Mouse (Mus musculus): Measurements from ENCODE around the gene Apoc1. TPM values are rescaled to one million over a fixed set of nuclear protein-coding genes. Genes with fewer than 3 reads are reported as not detected.
A peak's percentile ranks its signal among the peaks of the same experiment; 100 is the strongest.

Gene Apoc1
- total RNA-seq (2014; rRNA removed; ENCODE audit: low replicate concordance) (not detected in 2 replicates), polyA plus RNA-seq (2015; fragmentation: Nextera tagmentation; extraction: Ambion mirVana) (8.2 and 10.8 TPM in 2 replicates)

- Histone ChIP-seq H3K27ac (ENCODE audit: low read depth) (peak within 1 kb of the TSS; percentile 63), H3K4me1 (ENCODE audit: control insufficient read depth, insufficient read depth) (peaks cover 18% of the 10 kb centered on the region), H3K4me2 (ENCODE audit: low read depth, low read length) (no peak within 1 kb of the TSS), H3K4me3 (ENCODE audit: low read depth, low read length) (no peak within 1 kb of the TSS), H3K9me3 (replicated peaks; ENCODE audit: control insufficient read depth, low read length) (no peaks in the 10 kb centered on the region), H3K36me3 (replicated peaks; ENCODE audit: control insufficient read depth, insufficient read depth, low read length) (peaks cover 6% of the 10 kb centered on the region; the same call in 1 of the 2 replicates), H3K9ac (replicated peaks; ENCODE audit: low read depth, low read length) (no peak within 1 kb of the TSS; the same call in 1 of the 2 replicates), H3K27me3 (ENCODE audit: control insufficient read depth, insufficient read depth, low read length) (no peaks in the 10 kb centered on the region)
- no peak for DNase-seq (ENCODE audit: low spot score)
- ATAC-seq (ENCODE audit: insufficient read depth, low read depth) = no peak
- TF ChIP-seq EP300 (IDR thresholded peaks at IDR 0.05; ENCODE audit: low read depth) (no peak), CTCF (IDR thresholded peaks at IDR 0.05; ENCODE audit: low read depth) (no peak)
- 56% methylated on average over 28 of the region's 28 CpGs for WGBS
These were observed at the start of gene Apoc1 for GRCm38 (mm10) chr7:19691873-19692865. TSS of gene Apoc1 (minus strand) at chr7:19692660.

GRCm38 (mm10) chr7:19741329-19742031 lies 49.0 kb upstream of the Apoc1 start:
- no peak overlapping the region for H3K27ac ChIP-seq (ENCODE audit: low read depth)
- 30% methylated on average over 8 of the region's 8 CpGs for WGBS
- no peak overlapping the region for H3K9ac ChIP-seq (replicated peaks; ENCODE audit: low read depth, low read length)
- peaks cover 20% of the 10 kb centered on the region for H3K4me1 ChIP-seq (ENCODE audit: control insufficient read depth, insufficient read depth)
- TF ChIP-seq EP300 (IDR thresholded peaks at IDR 0.05; ENCODE audit: low read depth) = no peak
- TF ChIP-seq CTCF (IDR thresholded peaks at IDR 0.05; ENCODE audit: low read depth) = no peak
- ATAC-seq (ENCODE audit: insufficient read depth, low read depth) (no peak), DNase-seq (ENCODE audit: low spot score) (no peak)
- H3K4me2 ChIP-seq (ENCODE audit: low read depth, low read length) = no peak overlapping the region
- H3K9me3 ChIP-seq (replicated peaks; ENCODE audit: control insufficient read depth, low read length) = no peaks in the 10 kb centered on the region
- no peaks in the 10 kb centered on the region for H3K27me3 ChIP-seq (ENCODE audit: control insufficient read depth, insufficient read depth, low read length)
- no peak overlapping the region for H3K4me3 ChIP-seq (ENCODE audit: low read depth, low read length)
- peaks cover 31% of the 10 kb centered on the region for H3K36me3 ChIP-seq (replicated peaks; ENCODE audit: control insufficient read depth, insufficient read depth, low read length)

DNA sequence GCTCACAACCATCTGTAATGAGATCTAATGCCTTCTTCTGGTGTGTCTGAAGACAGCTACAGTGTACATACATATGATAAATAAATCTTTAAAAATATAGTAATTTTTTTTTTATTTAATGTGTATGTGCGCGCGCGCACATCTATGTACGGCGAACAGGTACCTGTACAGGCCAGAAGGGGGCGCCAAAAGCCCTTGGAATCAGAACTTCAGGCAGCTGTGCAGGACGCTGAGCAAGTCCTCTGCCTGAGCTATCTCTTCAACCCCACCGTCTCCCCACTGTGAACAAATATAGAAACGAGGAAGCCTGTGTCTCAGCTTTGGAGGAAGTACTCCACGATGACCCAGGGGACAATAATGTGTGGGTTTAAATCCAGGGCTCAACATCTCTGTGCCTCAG lies 47.8 kb upstream of the Apoc1 start:
- Histone ChIP-seq H3K4me2 (ENCODE audit: low read depth, low read length) (no peak overlapping the region), H3K4me1 (ENCODE audit: control insufficient read depth, insufficient read depth) (peaks cover 10% of the 10 kb centered on the region), H3K4me3 (ENCODE audit: low read depth, low read length) (no peak overlapping the region), H3K36me3 (replicated peaks; ENCODE audit: control insufficient read depth, insufficient read depth, low read length) (peaks cover 38% of the 10 kb centered on the region), H3K27me3 (ENCODE audit: control insufficient read depth, insufficient read depth, low read length) (no peaks in the 10 kb centered on the region), H3K9ac (replicated peaks; ENCODE audit: low read depth, low read length) (no peak overlapping the region), H3K27ac (ENCODE audit: low read depth) (no peak overlapping the region), H3K9me3 (replicated peaks; ENCODE audit: control insufficient read depth, low read length) (no peaks in the 10 kb centered on the region)
- 68% methylated on average over 11 of the region's 11 CpGs for WGBS
- ATAC-seq (ENCODE audit: insufficient read depth, low read depth) (no peak), DNase-seq (ENCODE audit: low spot score) (no peak)
- no peak for TF ChIP-seq EP300 (IDR thresholded peaks at IDR 0.05; ENCODE audit: low read depth)
- TF ChIP-seq CTCF (IDR thresholded peaks at IDR 0.05; ENCODE audit: low read depth) = 0 out of 2 replicates have a peak, but pooled peaks have one; percentile 10

- Histone ChIP-seq H3K9me3 (replicated peaks; ENCODE audit: control insufficient read depth, low read length) (no peaks in the 10 kb centered on the region), H3K4me3 (ENCODE audit: low read depth, low read length) (no peak overlapping the region), H3K9ac (replicated peaks; ENCODE audit: low read depth, low read length) (no peak overlapping the region), H3K4me2 (ENCODE audit: low read depth, low read length) (no peak overlapping the region), H3K36me3 (replicated peaks; ENCODE audit: control insufficient read depth, insufficient read depth, low read length) (peaks cover 46% of the 10 kb centered on the region), H3K4me1 (ENCODE audit: control insufficient read depth, insufficient read depth) (no peaks in the 10 kb centered on the region), H3K27me3 (ENCODE audit: control insufficient read depth, insufficient read depth, low read length) (no peaks in the 10 kb centered on the region), H3K27ac (ENCODE audit: low read depth) (no peak overlapping the region)
- peak; percentile 31; the same call in 1 of the 2 replicates for TF ChIP-seq CTCF (IDR thresholded peaks at IDR 0.05; ENCODE audit: low read depth)
- TF ChIP-seq EP300 (IDR thresholded peaks at IDR 0.05; ENCODE audit: low read depth) = no peak
- WGBS = 90% methylated on average over 3 of the region's 3 CpGs
- ATAC-seq (ENCODE audit: insufficient read depth, low read depth) = no peak
- DNase-seq (ENCODE audit: low spot score) = no peak
These were observed 46.3 kb upstream of the Apoc1 start for GRCm38 (mm10) chr7:19738771-19739170.

DNA sequence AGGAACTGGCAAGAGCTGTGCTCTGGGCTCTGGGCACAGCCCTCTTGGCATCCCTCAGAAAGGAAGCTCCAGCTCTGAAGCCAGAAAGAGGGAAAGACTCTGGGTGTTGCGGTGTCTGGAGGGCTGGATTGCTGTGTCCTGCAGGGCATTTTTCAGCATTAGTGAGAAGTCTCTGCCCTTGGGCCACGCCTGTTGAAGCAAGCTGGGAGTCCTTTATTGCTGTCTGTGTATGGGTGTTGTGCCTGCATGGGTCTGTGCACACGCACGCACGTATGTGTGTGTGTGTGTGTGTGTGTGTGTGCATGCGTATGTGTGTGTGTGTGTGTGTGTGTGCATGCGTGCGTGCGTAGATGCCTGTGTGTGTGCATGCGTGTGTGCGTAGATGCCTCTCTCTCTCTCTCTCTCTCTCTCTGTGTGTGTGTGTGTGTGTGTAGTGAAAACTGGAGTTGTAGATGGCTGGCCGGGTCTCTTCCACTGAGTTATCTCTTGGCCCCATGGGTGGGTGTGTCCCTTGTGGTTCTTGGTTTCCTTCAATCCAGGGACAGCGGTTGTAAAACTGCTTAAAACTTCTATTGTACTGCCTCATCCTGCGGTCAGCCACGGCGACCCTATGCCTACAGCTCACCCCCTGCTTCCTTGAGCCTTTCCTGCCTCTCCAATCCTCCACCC lies 44.1 kb upstream of the Apoc1 start:
- Histone ChIP-seq H3K4me1 (ENCODE audit: control insufficient read depth, insufficient read depth) (no peaks in the 10 kb centered on the region), H3K9ac (replicated peaks; ENCODE audit: low read depth, low read length) (no peak overlapping the region), H3K36me3 (replicated peaks; ENCODE audit: control insufficient read depth, insufficient read depth, low read length) (peaks cover 56% of the 10 kb centered on the region), H3K9me3 (replicated peaks; ENCODE audit: control insufficient read depth, low read length) (no peaks in the 10 kb centered on the region), H3K4me2 (ENCODE audit: low read depth, low read length) (no peak overlapping the region), H3K27me3 (ENCODE audit: control insufficient read depth, insufficient read depth, low read length) (no peaks in the 10 kb centered on the region), H3K27ac (ENCODE audit: low read depth) (no peak overlapping the region), H3K4me3 (ENCODE audit: low read depth, low read length) (no peak overlapping the region)
- ATAC-seq (ENCODE audit: insufficient read depth, low read depth) = no peak
- TF ChIP-seq EP300 (IDR thresholded peaks at IDR 0.05; ENCODE audit: low read depth) = no peak
- TF ChIP-seq CTCF (IDR thresholded peaks at IDR 0.05; ENCODE audit: low read depth) = no peak
- DNase-seq (ENCODE audit: low spot score) = no peak
- 77% methylated on average over 16 of the region's 16 CpGs for WGBS
